Mouse (Mus musculus): ENCODE data around the gene Caprin1.

The Caprin1 gene

GRCm38 (mm10) chr2:103730999-103731398 is 66.5 kb downstream of the Caprin1 start:
- DNase-seq (ENCODE audit: low spot score), result no peak

DNA sequence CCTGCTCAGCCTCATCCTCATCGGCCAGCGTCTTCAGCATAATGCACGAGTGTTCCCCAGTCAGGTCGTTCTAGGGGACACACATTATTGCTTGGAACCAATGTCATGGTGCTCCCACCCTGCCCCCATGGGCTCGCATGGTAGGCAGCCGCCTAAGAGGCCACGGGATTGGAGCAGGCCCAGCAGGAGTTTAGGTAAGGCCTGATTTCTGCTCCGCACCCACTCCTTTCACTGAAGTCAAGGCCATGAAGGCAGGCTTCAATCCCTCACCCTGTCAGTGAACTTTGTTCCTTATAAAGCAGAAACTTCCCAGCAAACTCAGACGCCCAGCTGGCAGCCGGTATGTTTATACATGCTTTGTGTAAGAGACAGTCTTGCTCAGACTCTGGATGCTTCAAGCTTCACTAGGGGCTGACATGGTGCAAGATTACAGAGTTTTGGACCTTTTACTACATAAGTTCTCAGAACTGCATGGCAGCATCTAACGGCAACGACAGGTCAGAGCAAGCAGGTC is 69.4 kb downstream of the Caprin1 start:
- no peak for DNase-seq (ENCODE audit: low spot score)

DNA sequence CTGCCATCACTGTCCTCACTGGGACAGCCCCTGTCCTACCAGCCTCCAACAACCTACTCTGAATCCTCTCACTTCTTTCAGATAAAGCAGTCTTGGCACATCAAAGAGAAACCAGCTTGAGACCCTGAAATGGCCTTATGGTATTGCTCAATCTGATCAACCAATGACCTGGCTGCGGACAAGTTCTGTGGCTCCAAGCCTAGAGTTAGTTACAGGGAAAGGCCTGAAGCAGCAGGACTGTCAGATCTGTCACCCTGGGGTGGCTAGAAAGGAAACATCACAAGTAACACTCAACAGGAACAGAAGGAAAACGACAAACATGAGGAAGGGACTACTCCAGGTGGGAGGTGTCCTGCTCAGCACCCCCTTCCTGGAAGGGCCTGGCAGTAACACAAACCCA is 72.9 kb downstream of the Caprin1 start:
- DNase-seq (ENCODE audit: low spot score), result no peak

DNA sequence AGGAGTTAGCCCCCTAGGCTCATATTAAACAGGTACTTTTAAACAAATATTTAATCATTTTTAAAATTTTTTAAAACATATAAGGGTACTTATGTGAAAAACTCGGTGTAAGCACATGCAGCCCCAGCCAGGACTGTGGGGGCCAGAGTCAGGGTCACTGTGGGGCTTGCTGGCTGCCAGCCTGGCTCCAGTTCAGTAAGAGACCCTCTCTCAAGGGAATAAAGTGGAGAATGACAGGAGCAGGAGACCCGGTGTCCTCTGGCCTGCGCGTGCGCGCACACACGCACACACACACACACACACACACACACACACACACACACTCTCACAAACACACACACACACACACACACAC is 78.2 kb downstream of the Caprin1 start:
- no peak for DNase-seq (ENCODE audit: low spot score)

DNA sequence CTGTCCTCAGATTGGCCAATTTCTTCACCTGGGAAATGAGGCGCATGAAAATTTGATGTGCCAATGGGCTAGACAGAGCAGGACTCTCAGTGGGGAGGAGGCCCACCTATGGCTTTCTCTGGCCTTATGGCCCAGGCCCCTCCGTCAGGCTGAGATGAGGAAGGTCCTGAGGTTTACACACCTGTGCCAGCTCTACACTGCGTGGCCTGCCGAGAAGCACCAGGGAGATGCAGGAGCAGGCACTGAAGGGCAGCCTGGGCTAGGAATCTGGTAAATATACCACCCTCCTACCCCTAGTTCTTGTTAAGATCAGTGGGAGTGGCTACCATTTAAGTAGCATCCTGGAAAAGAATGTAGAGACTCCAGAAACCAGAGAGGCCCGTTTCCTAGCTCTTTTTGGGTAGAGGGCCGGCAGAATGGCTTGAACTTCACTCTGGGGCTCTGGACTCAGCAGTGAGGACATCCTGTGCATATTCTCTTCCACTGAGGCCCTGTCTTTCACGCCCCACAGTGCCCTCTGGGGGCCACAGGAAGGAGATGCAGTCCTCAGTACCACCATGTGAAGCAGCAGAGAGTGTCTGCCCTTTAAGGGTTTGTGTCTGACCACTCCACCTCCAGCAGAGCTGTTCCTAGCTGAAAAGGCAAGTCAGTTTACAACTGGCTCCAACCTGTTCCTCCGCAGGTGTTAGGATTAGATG is 78.7 kb downstream of the Caprin1 start:
- peak; percentile 73 for DNase-seq (ENCODE audit: low spot score)

DNA sequence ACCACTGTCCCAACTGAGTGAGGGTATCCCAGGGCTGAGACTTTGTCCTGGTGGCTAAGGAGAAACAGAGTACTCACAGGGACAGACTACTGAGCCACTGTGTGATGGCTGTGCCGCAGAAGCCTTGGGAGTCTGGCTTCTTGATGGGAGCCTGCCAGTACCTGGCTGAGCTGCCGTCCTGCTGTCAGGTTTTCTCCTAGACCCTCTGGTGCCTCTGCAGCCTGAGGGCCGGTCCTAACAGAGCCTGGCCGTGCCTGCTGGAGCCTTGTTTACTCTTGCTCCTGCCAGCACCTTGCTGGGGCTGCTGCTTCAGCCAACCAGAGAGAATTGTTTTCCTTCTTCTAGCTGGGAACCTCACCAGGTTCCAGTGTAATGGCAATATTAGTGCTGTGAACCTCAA is 83.0 kb downstream of the Caprin1 start:
- no peak for DNase-seq (ENCODE audit: low spot score)

GRCm38 (mm10) chr2:103713831-103714230 is 83.6 kb downstream of the Caprin1 start:
- DNase-seq (ENCODE audit: low spot score), result no peak

Data from T-cell, adult 2 months (primary cell).